Mouse (Mus musculus) liver, adult 2 months (tissue): ENCODE measurements around the gene Hspa1l.

Experiments used
- CTCF ChIP-seq: fragments of 200-500 bp; IDR thresholded peaks from 2 replicates; pipeline ENCODE4 v1.5.1; 2011; ENCODE audit warnings: low read depth, low read length, control low read depth
- POLR2A ChIP-seq: fragments of 200-500 bp; IDR thresholded peaks from 2 replicates; pipeline ENCODE4 v1.6.1; 2011; ENCODE audit warnings: low read length, control low read depth; ENCODE audit not compliant: insufficient read depth; ENCODE audit errors: extremely low read depth

- TF ChIP-seq CTCF (peak; percentile 99), POLR2A (no peak)
Measured at GRCm38 (mm10) chr17:35021163-35021808, 48.8 kb downstream of the Hspa1l start.
